Mouse (Mus musculus): ENCODE results near the gene Slc25a45. TPM values are rescaled to one million over a fixed set of nuclear protein-coding genes. Genes with fewer than 3 reads are reported as not detected.

Slc25a45 gene
- polyA plus RNA-seq, 1 experiment: 241 TPM

GRCm38 (mm10) chr19:5883935-5884334 is 6.3 kb downstream of the Slc25a45 start:
- Histone ChIP-seq H3K4me3 (ENCODE audit: low read depth, low read length) (0 out of 2 replicates have a peak overlapping the region, but pooled peaks have one; percentile 5), H3K27me3 (ENCODE audit: control insufficient read depth, insufficient read depth, low read length) (no peaks in the 10 kb centered on the region), H3K27ac (ENCODE audit: insufficient read depth, low read depth, low read length) (peak overlapping the region; percentile 95), H3K36me3 (ENCODE audit: control insufficient read depth, insufficient read depth, low read length) (peaks cover 37% of the 10 kb centered on the region), H3K4me1 (ENCODE audit: control insufficient read depth, insufficient read depth, insufficient read length, low read length) (peaks cover 53% of the 10 kb centered on the region)
- 25% methylated on average over 1 of the region's 1 CpGs for WGBS
- TF ChIP-seq CTCF (IDR thresholded peaks at IDR 0.05; ENCODE audit: extremely low read depth, insufficient read length, insufficient replicate concordance, low read depth, low read length) (no peak), POLR2A (IDR thresholded peaks at IDR 0.05; ENCODE audit: low read depth, low read length) (no peak; the same call in 1 of the 2 replicates)

GRCm38 (mm10) chr19:5885838-5886237 is 8.2 kb downstream of the Slc25a45 start:
- WGBS: 70% methylated on average over 4 of the region's 4 CpGs
- Histone ChIP-seq H3K27me3 (ENCODE audit: control insufficient read depth, insufficient read depth, low read length) (no peaks in the 10 kb centered on the region), H3K27ac (ENCODE audit: insufficient read depth, low read depth, low read length) (peak overlapping the region; percentile 95; the same call in 1 of the 2 replicates), H3K36me3 (ENCODE audit: control insufficient read depth, insufficient read depth, low read length) (peaks cover 27% of the 10 kb centered on the region), H3K4me1 (ENCODE audit: control insufficient read depth, insufficient read depth, insufficient read length, low read length) (peaks cover 40% of the 10 kb centered on the region), H3K4me3 (ENCODE audit: low read depth, low read length) (no peak overlapping the region)
- TF ChIP-seq CTCF (IDR thresholded peaks at IDR 0.05; ENCODE audit: extremely low read depth, insufficient read length, insufficient replicate concordance, low read depth, low read length): peak; percentile 27; the same call in 1 of the 2 replicates
- no peak for TF ChIP-seq POLR2A (IDR thresholded peaks at IDR 0.05; ENCODE audit: low read depth, low read length)

GRCm38 (mm10) chr19:5887234-5887815 is 9.7 kb downstream of the Slc25a45 start:
- Histone ChIP-seq H3K36me3 (ENCODE audit: control insufficient read depth, insufficient read depth, low read length) (peaks cover 22% of the 10 kb centered on the region), H3K27ac (ENCODE audit: insufficient read depth, low read depth, low read length) (peak overlapping the region; percentile 69; the same call in 1 of the 2 replicates), H3K4me3 (ENCODE audit: low read depth, low read length) (no peak overlapping the region), H3K4me1 (ENCODE audit: control insufficient read depth, insufficient read depth, insufficient read length, low read length) (peaks cover 34% of the 10 kb centered on the region), H3K27me3 (ENCODE audit: control insufficient read depth, insufficient read depth, low read length) (no peaks in the 10 kb centered on the region)
- WGBS: 31% methylated on average over 3 of the region's 3 CpGs
- TF ChIP-seq POLR2A (IDR thresholded peaks at IDR 0.05; ENCODE audit: low read depth, low read length): no peak
- no peak for TF ChIP-seq CTCF (IDR thresholded peaks at IDR 0.05; ENCODE audit: extremely low read depth, insufficient read length, insufficient replicate concordance, low read depth, low read length)

- TF ChIP-seq CTCF (IDR thresholded peaks at IDR 0.05; ENCODE audit: extremely low read depth, insufficient read length, insufficient replicate concordance, low read depth, low read length) (no peak), POLR2A (IDR thresholded peaks at IDR 0.05; ENCODE audit: low read depth, low read length) (no peak)
- WGBS: 30% methylated on average over 4 of the region's 4 CpGs
- no peaks in the 10 kb centered on the region for H3K27me3 ChIP-seq (ENCODE audit: control insufficient read depth, insufficient read depth, low read length)
- H3K4me1 ChIP-seq (ENCODE audit: control insufficient read depth, insufficient read depth, insufficient read length, low read length): peaks cover 25% of the 10 kb centered on the region
- H3K36me3 ChIP-seq (ENCODE audit: control insufficient read depth, insufficient read depth, low read length): peaks cover 13% of the 10 kb centered on the region; the same call in 1 of the 2 replicates
- H3K27ac ChIP-seq (ENCODE audit: insufficient read depth, low read depth, low read length): no peak overlapping the region
- H3K4me3 ChIP-seq (ENCODE audit: low read depth, low read length): no peak overlapping the region
Measured at GRCm38 (mm10) chr19:5889211-5889610, 11.6 kb downstream of the Slc25a45 start.

GRCm38 (mm10) chr19:5891521-5892258 is 14.1 kb downstream of the Slc25a45 start:
- no peak for TF ChIP-seq POLR2A (IDR thresholded peaks at IDR 0.05; ENCODE audit: low read depth, low read length)
- no peak for TF ChIP-seq CTCF (IDR thresholded peaks at IDR 0.05; ENCODE audit: extremely low read depth, insufficient read length, insufficient replicate concordance, low read depth, low read length)
- Histone ChIP-seq H3K27me3 (ENCODE audit: control insufficient read depth, insufficient read depth, low read length) (no peaks in the 10 kb centered on the region), H3K4me3 (ENCODE audit: low read depth, low read length) (no peak overlapping the region), H3K27ac (ENCODE audit: insufficient read depth, low read depth, low read length) (no peak overlapping the region), H3K36me3 (ENCODE audit: control insufficient read depth, insufficient read depth, low read length) (peaks cover 7% of the 10 kb centered on the region), H3K4me1 (ENCODE audit: control insufficient read depth, insufficient read depth, insufficient read length, low read length) (peaks cover 11% of the 10 kb centered on the region)
- WGBS: 93% methylated on average over 12 of the region's 12 CpGs

- WGBS: 97% methylated on average over 7 of the region's 7 CpGs
- H3K27ac ChIP-seq (ENCODE audit: insufficient read depth, low read depth, low read length): no peak overlapping the region
- no peak for TF ChIP-seq POLR2A (IDR thresholded peaks at IDR 0.05; ENCODE audit: low read depth, low read length)
- TF ChIP-seq CTCF (IDR thresholded peaks at IDR 0.05; ENCODE audit: extremely low read depth, insufficient read length, insufficient replicate concordance, low read depth, low read length): no peak
- peaks cover 9% of the 10 kb centered on the region for H3K4me1 ChIP-seq (ENCODE audit: control insufficient read depth, insufficient read depth, insufficient read length, low read length)
- H3K4me3 ChIP-seq (ENCODE audit: low read depth, low read length): no peak overlapping the region
- H3K36me3 ChIP-seq (ENCODE audit: control insufficient read depth, insufficient read depth, low read length): peaks cover 8% of the 10 kb centered on the region
- no peaks in the 10 kb centered on the region for H3K27me3 ChIP-seq (ENCODE audit: control insufficient read depth, insufficient read depth, low read length)
Measured at GRCm38 (mm10) chr19:5892262-5892661, 14.7 kb downstream of the Slc25a45 start.

- Histone ChIP-seq H3K36me3 (ENCODE audit: control insufficient read depth, insufficient read depth, low read length) (peaks cover 8% of the 10 kb centered on the region), H3K4me3 (ENCODE audit: low read depth, low read length) (no peak overlapping the region), H3K27ac (ENCODE audit: insufficient read depth, low read depth, low read length) (no peak overlapping the region), H3K4me1 (ENCODE audit: control insufficient read depth, insufficient read depth, insufficient read length, low read length) (peaks cover 9% of the 10 kb centered on the region), H3K27me3 (ENCODE audit: control insufficient read depth, insufficient read depth, low read length) (no peaks in the 10 kb centered on the region)
- WGBS: 95% methylated on average over 13 of the region's 13 CpGs
- TF ChIP-seq CTCF (IDR thresholded peaks at IDR 0.05; ENCODE audit: extremely low read depth, insufficient read length, insufficient replicate concordance, low read depth, low read length) (no peak), POLR2A (IDR thresholded peaks at IDR 0.05; ENCODE audit: low read depth, low read length) (no peak)
Measured at GRCm38 (mm10) chr19:5892735-5893134, 15.1 kb downstream of the Slc25a45 start.
